Mouse (Mus musculus): ENCODE measurements around the gene Atp13a5. TPM values are rescaled to one million over a fixed set of nuclear protein-coding genes. Genes with fewer than 3 reads are reported as not detected.

Gene Atp13a5
- total RNA-seq, 1 experiment from 2014 or later: not detected

- ATAC-seq (replicated peaks; ENCODE audit: low read depth, poor library complexity, severe bottlenecking): no peak
Observed at GRCm38 (mm10) chr16:29208841-29209240, 169.7 kb downstream of the Atp13a5 start.

- no peak for ATAC-seq (replicated peaks; ENCODE audit: low read depth, poor library complexity, severe bottlenecking)
Observed at GRCm38 (mm10) chr16:29205581-29205980, 173.0 kb downstream of the Atp13a5 start.

- no peak for ATAC-seq (replicated peaks; ENCODE audit: low read depth, poor library complexity, severe bottlenecking)
Observed at GRCm38 (mm10) chr16:29204875-29205274, 173.7 kb downstream of the Atp13a5 start.

GRCm38 (mm10) chr16:29201146-29201545 lies 177.4 kb downstream of the Atp13a5 start:
- no peak for ATAC-seq (replicated peaks; ENCODE audit: low read depth, poor library complexity, severe bottlenecking)

GRCm38 (mm10) chr16:29198461-29198860 lies 180.1 kb downstream of the Atp13a5 start:
- ATAC-seq (replicated peaks; ENCODE audit: low read depth, poor library complexity, severe bottlenecking): no peak

GRCm38 (mm10) chr16:29195156-29195555 lies 183.4 kb downstream of the Atp13a5 start:
- ATAC-seq (replicated peaks; ENCODE audit: low read depth, poor library complexity, severe bottlenecking): no peak

DNA sequence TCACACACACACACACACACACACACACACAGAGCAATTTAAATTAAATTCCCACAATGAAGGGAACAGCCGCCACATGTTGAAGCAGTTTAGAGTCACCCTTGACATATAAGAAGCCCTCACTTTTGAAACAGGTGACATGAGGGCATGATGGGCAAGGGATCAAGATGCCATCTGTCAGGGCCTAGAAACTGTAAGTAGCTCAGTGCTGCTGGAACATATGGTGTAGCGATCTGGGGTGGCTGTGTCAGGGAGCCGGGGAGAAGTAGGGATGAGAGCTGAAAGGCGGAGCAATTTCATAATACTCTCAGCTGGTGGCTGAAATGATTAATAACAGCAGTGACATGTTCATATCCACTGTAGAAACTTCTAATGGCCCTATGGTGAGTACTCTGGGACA lies 184.6 kb downstream of the Atp13a5 start:
- ATAC-seq (replicated peaks; ENCODE audit: low read depth, poor library complexity, severe bottlenecking): no peak

GRCm38 (mm10) chr16:29192911-29193310 lies 185.6 kb downstream of the Atp13a5 start:
- no peak for ATAC-seq (replicated peaks; ENCODE audit: low read depth, poor library complexity, severe bottlenecking)

Other genes with a start within 250 kb of the Atp13a5 start
- gene Hrasls, start 169.0 kb downstream of the Atp13a5 start, total RNA-seq (2017): not detected in 2 replicates
- gene Atp13a4, start 166.1 kb upstream of the Atp13a5 start, total RNA-seq (2017): not detected in 2 replicates
- 77.8 and 84.8 TPM in 2 replicates for gene Opa1, start 200.6 kb upstream of the Atp13a5 start, total RNA-seq (2017)

Data from common myeloid progenitor, adult 5-6 weeks (primary cell).